Mouse (Mus musculus) embryonic facial prominence, embryonic 13.5 days (tissue): ENCODE results near the gene Gm21976. TPM values are rescaled to one million over a fixed set of nuclear protein-coding genes. Genes with fewer than 3 reads are reported as not detected.

Experiments
- ATAC-seq: fragments of 200-750 bp; cut with Nextera tagmentation; 2 replicates; pipeline ENCODE4 v1.8.0; 2017; ENCODE audit warnings: low read depth; ENCODE audit not compliant: insufficient number of reproducible peaks, insufficient read depth, low FRiP score, low TSS enrichment
- H3K27ac ChIP-seq: fragments of 300-500 bp; sonication (generic); 2 replicates; pipeline ENCODE4 v1.5.1; 2015; ENCODE audit warnings: moderate library complexity, mild to moderate bottlenecking, inconsistent platforms
- H3K27me3 ChIP-seq: fragments of 300-500 bp; sonication (generic); 2 replicates; pipeline ENCODE4 v1.6.1; 2015; ENCODE audit warnings: mild to moderate bottlenecking, inconsistent platforms
- H3K36me3 ChIP-seq: fragments of 300-500 bp; sonication (generic); 2 replicates; pipeline ENCODE4 v1.6.1; 2015; ENCODE audit warnings: mild to moderate bottlenecking, inconsistent platforms
- H3K4me1 ChIP-seq: fragments of 300-500 bp; sonication (generic); 2 replicates; pipeline ENCODE4 v1.6.1; 2015; ENCODE audit warnings: inconsistent platforms
- H3K4me2 ChIP-seq: fragments of 300-500 bp; sonication (generic); 2 replicates; pipeline ENCODE4 v1.6.1; 2015; ENCODE audit warnings: moderate library complexity, mild to moderate bottlenecking, inconsistent platforms
- H3K4me3 ChIP-seq: fragments of 300-500 bp; sonication (generic); 2 replicates; pipeline ENCODE4 v1.5.1; 2015; ENCODE audit warnings: mild to moderate bottlenecking, inconsistent platforms
- H3K9ac ChIP-seq: fragments of 300-500 bp; sonication (generic); 2 replicates; pipeline ENCODE4 v1.6.1; 2015; ENCODE audit warnings: mild to moderate bottlenecking, inconsistent platforms
- H3K9me3 ChIP-seq: fragments of 300-500 bp; sonication (generic); 2 replicates; pipeline ENCODE4 v1.6.1; 2016; ENCODE audit warnings: inconsistent platforms
- whole genome bisulfite sequencing: fragments of 180-500 bp; shearing (Covaris S2); methylation state at CpG from one replicate; pipeline ENCODE4 v1.1.7; 2015; ENCODE audit warnings: mixed read lengths; 5-methylcytosine and 5-hydroxymethylcytosine counted together
- polyA plus RNA-seq: library from polyadenylated mRNA; unstranded; fragments of >200 nt; fragmentation: Nextera tagmentation; extraction: Ambion mirVana; gene quantifications from 2 replicates; pipeline ENCODE4 v1.2.1, GENCODE M21; 2015

Gm21976 gene
- polyA plus RNA-seq, 1 experiment from 2014 or later, result not detected

GRCm38 (mm10) chr13:98263458-98263987 lies 16.2 kb upstream of the Gm21976 start:
- H3K36me3 ChIP-seq, result peaks cover 29% of the 10 kb centered on the region
- H3K4me2 ChIP-seq, result peak overlapping the region; percentile 90
- peak overlapping the region; percentile 88 for H3K4me3 ChIP-seq
- H3K4me1 ChIP-seq, result peaks cover 17% of the 10 kb centered on the region
- H3K9ac ChIP-seq, result peak overlapping the region; percentile 83
- peak overlapping the region; percentile 90 for H3K27ac ChIP-seq
- no peaks in the 10 kb centered on the region for H3K9me3 ChIP-seq
- no peaks in the 10 kb centered on the region for H3K27me3 ChIP-seq
- 1% methylated on average over 16 of the region's 16 CpGs for WGBS
- ATAC-seq, result peak; percentile 50; the same call in 1 of the 2 replicates

- WGBS, result 41% methylated on average over 5 of the region's 5 CpGs
- Histone ChIP-seq H3K9me3 (no peaks in the 10 kb centered on the region), H3K9ac (peak overlapping the region; percentile 83), H3K27me3 (no peaks in the 10 kb centered on the region), H3K27ac (no peak overlapping the region), H3K4me2 (peak overlapping the region; percentile 90), H3K36me3 (peaks cover 31% of the 10 kb centered on the region), H3K4me1 (peaks cover 17% of the 10 kb centered on the region), H3K4me3 (peak overlapping the region; percentile 88)
- no peak for ATAC-seq
Measured at GRCm38 (mm10) chr13:98264111-98264510, 15.6 kb upstream of the Gm21976 start.

GRCm38 (mm10) chr13:98274023-98274422 lies 5.7 kb upstream of the Gm21976 start:
- Histone ChIP-seq H3K36me3 (peaks cover 53% of the 10 kb centered on the region), H3K9me3 (no peaks in the 10 kb centered on the region), H3K4me3 (no peak overlapping the region), H3K4me1 (no peaks in the 10 kb centered on the region), H3K4me2 (no peak overlapping the region), H3K27ac (no peak overlapping the region), H3K27me3 (no peaks in the 10 kb centered on the region), H3K9ac (no peak overlapping the region)
- 87% methylated on average over 9 of the region's 9 CpGs for WGBS
- ATAC-seq, result no peak

- WGBS, result 85% methylated on average over 4 of the region's 4 CpGs
- H3K4me3 ChIP-seq, result no peak overlapping the region
- H3K4me2 ChIP-seq, result no peak overlapping the region
- no peaks in the 10 kb centered on the region for H3K9me3 ChIP-seq
- no peak overlapping the region for H3K9ac ChIP-seq
- no peaks in the 10 kb centered on the region for H3K4me1 ChIP-seq
- H3K27ac ChIP-seq, result no peak overlapping the region
- H3K36me3 ChIP-seq, result peaks cover 41% of the 10 kb centered on the region
- no peaks in the 10 kb centered on the region for H3K27me3 ChIP-seq
- ATAC-seq, result no peak
Measured at GRCm38 (mm10) chr13:98275646-98276045, 4.0 kb upstream of the Gm21976 start.

GRCm38 (mm10) chr13:98276253-98276652 lies 3.4 kb upstream of the Gm21976 start:
- no peak overlapping the region for H3K4me2 ChIP-seq
- ATAC-seq, result no peak
- no peak overlapping the region for H3K9ac ChIP-seq
- no peaks in the 10 kb centered on the region for H3K9me3 ChIP-seq
- H3K27ac ChIP-seq, result no peak overlapping the region
- H3K36me3 ChIP-seq, result peaks cover 35% of the 10 kb centered on the region
- H3K4me3 ChIP-seq, result no peak overlapping the region
- no peaks in the 10 kb centered on the region for H3K27me3 ChIP-seq
- H3K4me1 ChIP-seq, result no peaks in the 10 kb centered on the region
- 88% methylated on average over 7 of the region's 7 CpGs for WGBS

GRCm38 (mm10) chr13:98277501-98277900 lies 2.2 kb upstream of the Gm21976 start:
- no peaks in the 10 kb centered on the region for H3K4me1 ChIP-seq
- no peaks in the 10 kb centered on the region for H3K9me3 ChIP-seq
- peaks cover 25% of the 10 kb centered on the region for H3K36me3 ChIP-seq
- ATAC-seq, result no peak
- no peak overlapping the region for H3K4me2 ChIP-seq
- no peaks in the 10 kb centered on the region for H3K27me3 ChIP-seq
- no peak overlapping the region for H3K27ac ChIP-seq
- H3K4me3 ChIP-seq, result no peak overlapping the region
- WGBS, result 84% methylated on average over 2 of the region's 2 CpGs
- H3K9ac ChIP-seq, result no peak overlapping the region

- H3K9ac ChIP-seq, result no peak overlapping the region
- no peak overlapping the region for H3K27ac ChIP-seq
- no peaks in the 10 kb centered on the region for H3K4me1 ChIP-seq
- WGBS, result 79% methylated on average over 12 of the region's 12 CpGs
- H3K4me2 ChIP-seq, result no peak overlapping the region
- no peak for ATAC-seq
- H3K9me3 ChIP-seq, result no peaks in the 10 kb centered on the region
- H3K4me3 ChIP-seq, result no peak overlapping the region
- no peaks in the 10 kb centered on the region for H3K27me3 ChIP-seq
- H3K36me3 ChIP-seq, result no peaks in the 10 kb centered on the region
Measured at GRCm38 (mm10) chr13:98280990-98281650, 1.4 kb downstream of the Gm21976 start.

GRCm38 (mm10) chr13:98290719-98291118 lies 11.0 kb downstream of the Gm21976 start:
- no peaks in the 10 kb centered on the region for H3K9me3 ChIP-seq
- no peak overlapping the region for H3K9ac ChIP-seq
- 0 out of 2 replicates have a peak, but pooled peaks cover 3% of the 10 kb centered on the region for H3K4me1 ChIP-seq
- no peak overlapping the region for H3K4me3 ChIP-seq
- WGBS, result 42% methylated on average over 2 of the region's 2 CpGs
- H3K4me2 ChIP-seq, result no peak overlapping the region
- H3K27me3 ChIP-seq, result no peaks in the 10 kb centered on the region
- no peak overlapping the region for H3K27ac ChIP-seq
- no peak for ATAC-seq
- H3K36me3 ChIP-seq, result no peaks in the 10 kb centered on the region

GRCm38 (mm10) chr13:98291712-98292111 lies 12.0 kb downstream of the Gm21976 start:
- no peak overlapping the region for H3K9ac ChIP-seq
- H3K27ac ChIP-seq, result no peak overlapping the region
- no peaks in the 10 kb centered on the region for H3K36me3 ChIP-seq
- H3K9me3 ChIP-seq, result no peaks in the 10 kb centered on the region
- ATAC-seq, result no peak
- no peak overlapping the region for H3K4me2 ChIP-seq
- WGBS, result 76% methylated on average over 8 of the region's 8 CpGs
- H3K4me3 ChIP-seq, result no peak overlapping the region
- 0 out of 2 replicates have a peak, but pooled peaks cover 3% of the 10 kb centered on the region for H3K4me1 ChIP-seq
- H3K27me3 ChIP-seq, result no peaks in the 10 kb centered on the region

GRCm38 (mm10) chr13:98296072-98296471 lies 16.4 kb downstream of the Gm21976 start:
- H3K4me1 ChIP-seq, result 0 out of 2 replicates have a peak, but pooled peaks cover 3% of the 10 kb centered on the region
- no peaks in the 10 kb centered on the region for H3K36me3 ChIP-seq
- ATAC-seq, result no peak
- H3K9me3 ChIP-seq, result no peaks in the 10 kb centered on the region
- peak overlapping the region; percentile 66; the same call in 1 of the 2 replicates for H3K27ac ChIP-seq
- H3K4me2 ChIP-seq, result no peak overlapping the region
- no peak overlapping the region for H3K9ac ChIP-seq
- 43% methylated on average over 5 of the region's 5 CpGs for WGBS
- H3K27me3 ChIP-seq, result no peaks in the 10 kb centered on the region
- H3K4me3 ChIP-seq, result no peak overlapping the region

- H3K4me1 ChIP-seq, result no peaks in the 10 kb centered on the region
- H3K36me3 ChIP-seq, result no peaks in the 10 kb centered on the region
- WGBS, result 91% methylated on average over 6 of the region's 6 CpGs
- no peaks in the 10 kb centered on the region for H3K9me3 ChIP-seq
- H3K27ac ChIP-seq, result no peak overlapping the region
- no peak overlapping the region for H3K4me2 ChIP-seq
- H3K27me3 ChIP-seq, result no peaks in the 10 kb centered on the region
- no peak for ATAC-seq
- no peak overlapping the region for H3K4me3 ChIP-seq
- H3K9ac ChIP-seq, result no peak overlapping the region
Measured at GRCm38 (mm10) chr13:98297883-98298482, 18.3 kb downstream of the Gm21976 start.
